Mouse (Mus musculus): ENCODE measurements at regions not wholly inside any gene's neighbourhood (a gene's known extent, or its start where the extent isn't known, plus 50 kb on each side); places are given as distances from the start of the nearest gene placed in this dataset.

DNA sequence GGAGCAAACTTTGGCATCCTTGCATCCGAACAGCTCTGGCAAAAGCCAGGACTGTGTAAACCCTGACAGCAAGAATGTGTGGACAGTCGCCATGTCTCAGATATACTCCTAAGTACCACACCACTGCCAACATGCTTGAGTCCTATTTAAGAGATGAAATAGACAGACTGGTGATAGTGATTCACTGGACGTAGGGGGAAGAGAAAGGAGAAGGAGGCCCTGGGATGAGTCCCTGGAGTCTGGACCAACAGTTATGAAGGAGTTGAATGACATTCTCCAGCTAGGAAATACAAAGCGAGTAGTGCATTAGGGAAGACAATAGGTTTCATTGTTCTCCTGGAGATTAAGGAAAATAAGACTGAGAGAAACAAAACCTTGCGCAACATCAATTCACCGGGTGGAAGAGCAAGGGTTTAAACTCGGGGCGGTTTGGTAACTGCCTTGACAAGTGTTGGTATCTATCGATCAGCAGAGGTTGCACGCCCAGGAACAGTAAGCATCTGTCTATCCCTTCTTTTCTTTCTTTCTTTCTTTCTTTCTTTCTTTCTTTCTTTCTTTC, 54.3 kb upstream of the Nrbf2 start:
- DNase-seq = no peak

DNA sequence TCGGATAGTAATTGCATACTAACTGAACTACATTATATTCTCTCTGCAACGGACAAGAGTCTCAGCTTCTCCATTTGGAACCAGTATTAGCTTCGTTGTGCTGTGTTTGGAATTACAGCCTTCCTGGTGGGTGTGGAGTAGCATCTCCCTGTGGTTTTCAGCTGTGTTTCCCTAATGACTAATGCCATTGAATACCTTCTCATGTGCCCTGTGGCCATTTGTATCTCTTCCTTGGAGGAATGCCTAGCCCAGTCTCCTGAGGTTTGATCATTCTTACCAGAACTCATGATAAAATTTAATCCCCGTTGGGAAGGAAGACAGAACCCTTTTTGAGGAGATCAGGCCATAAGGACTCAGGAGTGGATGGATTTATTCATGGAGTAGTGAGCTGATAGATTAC, 59.6 kb upstream of the Nrbf2 start:
- DNase-seq = no peak

DNA sequence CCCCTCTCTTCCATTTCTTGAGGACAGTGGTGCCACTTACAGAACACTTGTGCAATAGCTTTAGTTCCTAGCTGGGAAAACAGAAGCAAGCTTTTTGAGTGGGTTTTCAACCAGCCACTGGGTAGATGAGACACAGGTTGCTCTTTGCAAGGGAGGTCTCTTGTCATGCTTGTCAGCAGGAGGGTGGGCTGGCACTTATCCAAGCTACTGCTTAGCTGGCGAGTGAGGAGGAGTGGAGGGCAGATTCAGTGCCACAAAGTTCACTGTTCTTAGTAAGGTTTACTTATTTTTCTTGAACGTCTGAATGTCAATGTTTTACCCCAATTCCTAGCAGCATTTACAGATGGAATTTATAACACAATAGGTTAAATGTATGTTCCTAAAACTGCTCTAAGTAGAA, 65.9 kb upstream of the Nrbf2 start:
- no peak for DNase-seq

DNA sequence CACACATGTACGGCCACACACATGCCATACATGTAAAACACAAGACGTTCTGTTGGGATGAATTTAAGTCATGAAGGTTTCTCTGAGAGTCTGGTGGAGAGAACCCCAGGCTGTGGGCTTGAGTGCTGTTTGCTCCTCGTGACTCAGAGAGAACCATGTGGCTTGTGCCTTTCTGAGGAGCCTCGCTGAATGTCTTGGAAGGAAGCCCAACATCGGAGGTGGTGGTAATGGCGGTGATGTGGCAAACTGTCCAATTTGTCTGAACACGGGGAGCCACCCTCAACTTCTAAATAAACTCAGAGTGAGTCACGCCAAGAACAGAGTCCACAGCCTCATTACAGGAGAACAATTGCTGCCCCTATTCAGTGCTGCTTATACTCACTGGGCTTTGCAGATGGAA, 75.7 kb upstream of the Nrbf2 start:
- DNase-seq = no peak

DNA sequence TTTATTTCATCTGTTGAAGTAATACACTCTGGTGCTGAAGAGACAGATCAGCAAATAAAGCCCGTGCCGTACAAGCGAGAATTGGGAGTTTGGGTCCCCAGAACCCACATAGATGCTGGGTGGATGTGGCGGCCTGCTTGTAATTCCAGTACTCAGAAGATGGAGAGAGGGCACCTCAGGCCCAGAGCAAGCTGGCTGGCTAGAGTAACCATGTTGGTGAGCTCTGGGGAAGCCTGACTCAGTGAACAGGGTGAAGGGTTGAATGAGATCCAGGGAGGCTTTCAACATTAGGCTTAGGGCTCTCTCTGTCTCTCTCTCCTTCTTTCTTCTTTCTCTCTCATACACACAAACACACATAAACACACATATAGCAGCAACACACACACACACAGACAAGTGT, 76.2 kb upstream of the Nrbf2 start:
- no peak for DNase-seq

DNA sequence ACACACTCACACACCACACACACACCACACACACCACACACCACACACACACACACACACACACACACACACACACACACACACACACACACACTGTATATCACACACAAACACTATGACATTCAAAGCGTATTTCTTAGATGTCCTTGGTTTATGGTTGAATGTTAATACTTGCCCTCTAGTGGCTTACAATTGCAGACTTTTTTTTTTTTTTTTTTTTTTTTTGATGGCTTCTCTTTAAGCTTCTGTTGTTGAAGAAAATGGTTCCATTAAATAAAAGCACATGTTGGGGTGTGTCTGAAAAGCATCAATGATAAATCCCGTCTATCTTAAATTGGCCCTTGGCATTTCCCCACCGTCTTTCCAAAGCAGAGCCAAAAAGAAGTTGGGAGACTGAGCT, 79.5 kb upstream of the Nrbf2 start:
- DNase-seq = no peak

DNA sequence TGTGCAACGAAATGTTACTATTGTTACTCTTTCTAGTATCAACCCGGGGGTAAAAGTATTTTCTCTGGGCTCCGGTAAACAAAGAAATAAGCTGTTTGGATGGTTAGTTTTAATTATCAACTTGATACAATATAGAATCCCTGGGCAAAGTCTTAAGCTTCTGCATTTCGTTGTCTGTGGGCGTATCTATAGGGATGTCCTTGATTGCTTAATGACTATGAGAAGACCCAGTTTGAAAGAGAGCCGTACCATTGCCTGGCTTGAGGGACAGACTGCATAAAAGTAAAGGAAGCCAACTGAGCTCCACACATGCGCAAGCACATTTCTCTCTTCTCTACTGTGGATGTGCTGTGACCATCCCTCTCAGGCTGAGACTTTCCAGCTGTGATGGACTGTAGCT, 80.1 kb upstream of the Nrbf2 start:
- no peak for DNase-seq

DNA sequence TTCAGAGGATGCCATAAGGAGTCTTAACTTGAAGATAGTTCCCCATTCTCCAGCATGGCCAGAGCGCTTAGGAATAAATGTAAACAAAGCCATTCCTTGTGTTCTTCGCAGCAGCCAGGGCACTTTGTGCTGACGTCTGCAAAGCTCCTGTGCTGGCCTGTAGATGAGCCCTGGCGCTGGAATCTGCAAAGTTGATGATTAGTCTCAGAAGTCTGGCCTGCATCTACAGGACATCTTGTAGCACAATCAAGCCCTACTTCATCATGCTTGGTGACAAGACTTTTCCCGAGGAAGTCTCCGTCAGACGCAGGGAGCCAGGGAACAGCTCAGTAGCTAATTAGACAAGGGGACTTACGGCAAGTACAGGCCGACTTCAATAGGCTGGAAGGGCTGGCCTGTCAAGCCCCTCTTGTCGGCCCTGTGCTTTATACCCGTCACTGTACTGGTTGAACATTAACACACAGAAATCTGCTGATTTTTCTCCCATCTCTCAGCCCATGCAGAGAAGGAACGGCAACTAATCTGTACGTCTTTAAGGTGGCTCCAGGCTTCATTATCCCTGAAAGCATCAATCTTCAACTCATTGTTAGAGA, 87.6 kb upstream of the Nrbf2 start:
- DNase-seq = no peak

DNA sequence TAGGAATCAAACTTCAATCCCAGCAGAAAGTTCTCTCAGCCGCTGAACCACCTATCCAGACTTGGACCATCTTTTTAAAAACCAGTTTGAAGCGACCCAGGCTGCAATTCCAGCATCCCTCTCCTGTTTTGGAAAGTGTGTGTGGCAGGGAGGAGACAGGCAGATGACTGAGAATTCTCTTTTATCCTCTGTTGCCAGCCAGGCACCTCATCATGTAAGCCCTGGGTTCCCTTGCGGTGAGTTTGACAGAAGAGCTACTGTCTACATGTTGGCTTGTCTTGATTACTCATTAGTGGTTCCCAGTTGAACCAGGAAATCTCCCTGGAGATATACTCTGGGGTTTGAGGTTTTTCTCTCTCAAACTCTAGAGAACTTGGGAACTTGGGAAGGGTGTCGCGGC, 91.5 kb upstream of the Nrbf2 start:
- DNase-seq = no peak

DNA sequence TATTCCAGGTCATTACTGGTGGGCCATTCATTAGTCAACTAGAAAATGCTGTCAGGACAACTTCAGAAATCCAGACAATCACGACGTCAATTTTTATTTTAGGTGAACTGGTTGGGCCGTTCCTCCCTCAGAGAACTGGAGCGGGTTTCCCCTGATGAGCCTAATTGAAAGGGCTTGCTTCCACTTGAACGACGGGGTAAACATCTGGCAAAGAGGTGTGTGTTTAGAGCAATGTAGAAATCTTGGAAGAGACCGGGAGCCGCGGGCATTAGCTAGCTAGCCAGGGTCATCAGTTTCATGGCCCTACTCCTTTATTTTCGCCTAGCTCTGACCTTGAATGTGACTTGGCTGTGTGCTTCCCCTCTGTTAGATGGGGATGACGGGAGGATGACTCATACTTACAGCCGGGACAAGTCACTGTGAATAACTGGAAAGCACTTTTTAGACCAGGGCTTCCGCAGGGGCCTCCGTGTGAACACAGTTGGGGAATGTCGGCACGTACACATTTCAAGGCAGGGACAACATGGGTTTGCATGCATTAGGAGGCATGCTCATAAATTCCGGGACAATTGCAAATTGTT, 92.6 kb upstream of the Nrbf2 start:
- DNase-seq = no peak

DNA sequence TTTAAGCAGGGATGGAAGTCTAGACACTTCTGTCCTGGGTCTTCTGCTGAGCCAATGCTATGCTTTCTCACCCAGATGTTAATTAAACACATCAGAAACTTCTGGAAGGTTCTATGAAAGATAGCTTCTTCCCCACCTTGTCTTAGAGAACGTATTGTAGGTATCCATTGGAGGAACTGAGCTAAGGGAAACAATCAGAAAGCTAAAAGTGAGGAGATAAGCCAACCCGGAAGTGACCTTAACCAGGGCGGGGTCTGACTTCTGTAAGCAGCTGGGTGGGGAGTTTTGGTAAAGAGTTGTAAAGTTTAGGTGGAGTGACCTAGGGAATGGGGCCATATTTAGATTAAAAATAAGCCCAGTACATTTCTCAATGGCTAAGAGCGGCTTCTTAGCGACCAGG, 95.1 kb upstream of the Nrbf2 start:
- DNase-seq = no peak

DNA sequence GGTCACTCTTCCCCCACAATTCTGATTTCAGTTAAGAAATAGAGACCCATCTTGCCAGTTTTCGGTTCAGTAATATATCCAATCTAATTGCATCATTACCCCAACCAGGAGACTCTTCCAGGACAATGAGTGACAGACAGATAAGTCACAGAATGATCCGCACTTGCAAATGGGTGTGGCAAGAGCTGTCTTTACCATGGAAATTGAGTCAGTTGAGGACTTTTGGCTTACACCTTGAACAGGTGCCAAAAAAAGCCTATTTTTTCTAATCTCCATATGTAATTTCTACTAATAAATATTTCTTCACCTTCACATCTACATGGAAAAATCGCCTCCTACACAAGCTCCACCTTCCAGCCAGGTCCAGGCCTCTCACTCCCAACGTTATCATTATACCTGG, 98.2 kb upstream of the Nrbf2 start:
- no peak for DNase-seq

DNA sequence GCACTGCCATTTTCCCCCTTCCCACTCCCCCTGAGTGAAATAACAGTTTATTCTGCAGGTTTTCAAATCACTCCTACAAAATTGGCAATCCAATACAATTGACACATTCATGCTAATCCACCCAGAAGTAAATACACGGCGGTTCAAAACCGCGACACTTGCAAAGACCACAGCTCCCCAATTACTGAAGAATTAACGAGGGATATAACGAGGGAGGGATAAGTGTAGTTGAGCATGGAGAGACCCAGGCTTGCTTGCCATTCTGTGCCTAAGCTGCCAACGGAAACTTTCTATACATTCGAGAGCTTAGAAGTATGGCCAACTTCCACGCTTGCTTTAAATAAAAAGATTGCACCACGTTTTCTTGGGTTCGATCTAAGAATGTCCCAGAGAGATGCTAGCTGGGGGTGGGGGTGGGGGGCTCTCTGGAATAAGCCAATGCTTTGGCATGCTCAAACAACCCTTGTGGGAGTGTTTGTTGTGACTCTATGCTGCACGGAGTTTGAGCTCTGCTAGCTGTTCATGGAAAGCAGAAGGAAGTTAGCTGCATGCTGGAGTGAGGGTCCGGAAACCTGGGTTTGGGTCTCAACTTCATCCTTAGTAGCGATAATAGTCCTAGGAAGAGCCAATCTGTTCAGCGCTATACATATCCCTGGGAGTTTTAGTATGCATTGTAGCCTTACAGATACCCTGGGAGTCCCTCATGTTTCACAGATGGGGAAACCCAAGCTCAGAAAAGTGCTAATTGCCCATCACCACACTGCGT, 98.9 kb upstream of the Nrbf2 start:
- DNase-seq = no peak

DNA sequence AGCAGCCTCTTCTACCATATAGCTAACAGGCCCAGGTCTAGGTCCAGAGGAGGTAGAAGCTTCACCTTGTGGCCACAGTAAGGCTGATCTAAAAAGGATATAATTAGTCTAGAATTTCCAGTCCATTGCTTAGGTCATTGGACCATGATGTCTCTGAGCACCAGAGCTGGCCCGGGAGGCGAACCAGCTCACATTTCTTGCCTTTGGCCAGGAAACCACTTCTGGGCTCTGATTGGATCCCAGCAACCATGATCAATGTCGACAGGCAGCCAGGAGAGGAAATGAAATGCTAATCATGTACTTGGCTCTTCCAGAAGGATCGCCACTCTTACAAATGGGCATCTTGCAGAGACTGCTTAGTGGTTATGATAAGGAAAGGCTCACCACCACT, 99.5 kb upstream of the Nrbf2 start:
- no peak for DNase-seq

DNA sequence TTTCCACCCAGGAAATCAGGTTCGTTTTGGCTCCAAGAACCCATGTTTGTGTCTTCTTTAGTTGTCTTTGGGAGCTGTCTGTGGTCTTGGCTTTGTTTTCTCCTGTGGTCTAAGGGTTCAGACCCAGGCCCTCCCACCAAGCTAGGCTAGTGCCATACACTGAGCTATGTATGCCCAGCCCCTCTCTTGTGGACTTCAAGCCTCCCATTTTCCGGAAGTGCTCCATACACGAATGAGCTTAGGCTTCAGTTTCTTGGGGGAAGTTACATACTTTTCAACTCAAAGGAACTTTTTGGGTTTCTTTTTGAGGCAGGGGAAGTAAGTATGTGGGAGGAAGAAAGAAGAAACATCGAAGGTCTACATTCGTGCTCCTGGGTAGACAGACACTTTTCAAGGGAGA, 100.9 kb upstream of the Nrbf2 start:
- DNase-seq = no peak

DNA sequence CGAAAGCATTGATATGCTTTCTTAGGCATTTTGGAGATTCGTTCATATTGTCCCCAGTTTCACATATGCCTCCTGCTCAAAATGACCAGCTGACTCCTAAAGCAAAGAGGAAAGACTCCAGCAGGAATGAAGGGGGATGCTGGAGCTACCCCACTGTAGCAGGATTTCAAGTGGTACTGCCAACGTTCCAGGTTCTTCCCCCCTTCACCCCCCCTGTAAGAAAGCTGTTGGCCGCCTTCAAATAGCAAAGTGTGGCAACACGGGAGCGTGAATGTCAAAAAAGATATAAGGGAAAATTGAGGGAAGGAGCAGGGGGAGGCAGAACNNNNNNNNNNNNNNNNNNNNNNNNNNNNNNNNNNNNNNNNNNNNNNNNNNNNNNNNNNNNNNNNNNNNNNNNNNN, 103.7 kb upstream of the Nrbf2 start:
- no peak for DNase-seq

DNA sequence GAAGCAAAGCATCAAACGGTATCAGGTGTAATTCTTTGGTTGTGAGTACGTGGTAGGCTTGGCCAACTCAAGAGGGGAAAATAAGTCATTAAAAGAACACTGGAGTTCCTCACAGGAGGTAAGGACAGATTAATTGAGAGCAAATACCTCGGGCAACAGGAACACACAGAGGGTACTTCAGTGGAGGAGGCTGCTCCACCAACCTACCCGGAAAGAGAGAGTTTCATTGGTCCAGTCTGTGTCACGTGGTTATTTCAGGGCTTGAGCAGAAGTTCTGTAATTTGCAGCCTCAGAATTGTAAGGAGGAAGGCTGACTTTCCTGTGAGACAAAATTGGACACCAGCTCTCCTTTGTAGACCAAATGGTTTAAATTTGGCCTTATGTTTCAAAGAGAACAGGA, 115.3 kb upstream of the Nrbf2 start:
- DNase-seq = no peak

DNA sequence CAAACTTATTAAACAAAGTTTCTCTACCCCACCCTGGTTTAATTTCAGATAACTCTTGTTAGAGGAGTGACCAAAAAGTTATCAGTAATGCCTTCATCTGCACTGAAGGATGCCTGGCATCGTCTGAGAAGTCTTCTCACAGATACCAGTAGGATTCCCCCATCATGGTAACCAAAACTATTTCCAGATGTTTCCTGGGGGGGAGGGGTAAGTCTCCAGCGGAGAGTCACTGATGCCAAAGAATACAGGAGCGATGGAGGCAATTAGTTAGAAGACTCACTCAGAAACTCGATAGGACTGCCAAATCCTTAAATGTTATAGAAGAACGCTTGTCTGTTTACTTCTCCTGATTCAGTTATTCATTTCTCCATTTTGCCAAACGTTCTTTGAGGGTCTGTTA, 116.3 kb upstream of the Nrbf2 start:
- no peak for DNase-seq

DNA sequence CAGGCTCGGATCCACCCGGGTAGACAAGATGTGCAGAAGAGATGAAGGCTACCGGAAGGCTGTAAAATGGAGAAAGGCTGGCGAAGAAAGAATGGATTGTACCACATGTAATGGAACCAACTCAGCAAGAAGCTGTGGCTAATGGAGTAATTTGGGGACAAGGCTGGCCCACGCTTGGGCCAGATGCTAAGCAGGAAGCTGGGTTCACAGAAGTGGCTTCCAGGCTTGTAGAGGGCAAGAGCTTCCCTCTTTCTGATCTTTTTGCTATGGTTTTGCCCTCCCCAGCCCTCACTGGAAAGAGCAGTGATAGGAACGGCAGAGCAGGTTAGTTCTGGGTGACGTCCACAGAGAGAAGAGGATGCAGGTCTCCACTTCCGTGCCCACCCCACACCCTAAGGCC, 117.7 kb upstream of the Egr2 start:
- DNase-seq = no peak

DNA sequence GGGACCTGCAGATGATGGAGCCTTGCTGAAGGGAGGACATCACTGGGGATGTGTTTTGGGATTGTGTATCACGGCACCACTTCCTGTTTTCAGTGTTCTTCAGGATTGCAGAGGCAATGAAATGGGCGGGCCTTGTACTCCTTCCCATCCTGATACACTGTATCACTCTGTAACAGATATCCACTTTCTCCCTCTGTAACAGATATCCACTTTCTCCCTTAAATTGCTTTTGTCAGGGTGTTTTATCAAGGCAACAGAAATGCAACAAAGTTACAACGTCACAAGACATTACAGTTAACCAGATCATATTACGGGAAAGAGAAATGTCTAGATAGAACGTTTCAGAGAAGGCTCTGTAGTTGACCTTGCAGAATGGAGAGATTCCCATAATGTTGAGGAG, 114.5 kb upstream of the Egr2 start:
- DNase-seq = no peak

DNA sequence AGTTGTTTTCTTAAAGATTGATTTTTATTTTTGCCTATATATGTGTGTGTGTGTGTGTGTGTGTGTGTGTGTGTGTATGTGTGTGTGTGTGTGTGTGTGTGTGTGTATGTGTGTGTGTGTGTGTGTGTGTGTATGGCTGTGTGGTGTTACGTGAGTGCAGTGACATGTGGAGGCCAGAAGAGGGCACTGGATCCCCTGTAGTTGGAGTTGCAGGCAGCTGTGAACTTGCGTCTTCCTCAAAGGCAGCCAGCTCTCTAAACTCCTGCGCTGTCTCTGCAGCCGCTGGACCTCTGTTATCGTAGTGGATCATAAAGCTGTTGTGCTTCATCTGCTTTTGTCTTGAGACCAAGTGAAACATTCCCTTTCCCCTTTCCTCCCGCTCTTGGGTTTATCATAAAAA, 109.9 kb upstream of the Egr2 start:
- DNase-seq = no peak

DNA sequence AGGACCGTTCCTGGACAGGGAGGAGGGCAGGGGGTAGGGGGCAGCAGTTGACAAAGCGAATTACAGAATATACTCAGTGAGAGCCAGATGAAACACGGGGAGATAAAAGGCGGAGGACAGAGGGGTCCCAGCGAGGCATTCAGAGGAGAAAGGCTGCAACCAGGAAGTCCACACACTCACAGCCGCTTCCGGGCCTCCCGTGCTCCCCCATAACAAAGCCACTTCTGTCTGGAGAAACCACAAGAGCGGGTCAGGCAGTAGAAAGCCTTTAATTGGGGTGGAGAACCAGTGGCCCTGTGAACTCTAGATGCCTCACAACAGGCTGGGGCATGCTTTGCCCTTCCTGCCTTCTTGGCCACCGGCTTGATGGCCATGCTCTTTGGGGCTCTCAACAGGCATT, 108.1 kb upstream of the Egr2 start:
- DNase-seq = peak; percentile 15

DNA sequence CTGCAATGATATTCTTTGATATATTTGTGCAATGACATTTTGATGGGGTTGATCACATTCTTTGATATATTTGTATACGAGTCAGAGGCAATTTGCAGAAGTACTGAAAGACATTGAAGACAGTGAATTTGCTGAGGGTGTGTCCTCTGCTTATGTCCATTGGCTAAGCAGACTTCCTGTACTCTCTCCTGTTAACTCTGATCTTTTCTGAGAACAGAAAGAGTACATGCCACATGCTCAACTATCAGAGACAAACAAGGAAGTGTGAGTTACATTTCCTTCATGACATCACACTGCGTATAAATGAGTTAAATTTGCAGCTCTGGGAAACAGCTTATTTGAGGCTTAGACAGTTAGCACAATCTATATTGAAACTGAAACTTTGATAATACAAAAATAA, 104.5 kb upstream of the Egr2 start:
- no peak for DNase-seq

DNA sequence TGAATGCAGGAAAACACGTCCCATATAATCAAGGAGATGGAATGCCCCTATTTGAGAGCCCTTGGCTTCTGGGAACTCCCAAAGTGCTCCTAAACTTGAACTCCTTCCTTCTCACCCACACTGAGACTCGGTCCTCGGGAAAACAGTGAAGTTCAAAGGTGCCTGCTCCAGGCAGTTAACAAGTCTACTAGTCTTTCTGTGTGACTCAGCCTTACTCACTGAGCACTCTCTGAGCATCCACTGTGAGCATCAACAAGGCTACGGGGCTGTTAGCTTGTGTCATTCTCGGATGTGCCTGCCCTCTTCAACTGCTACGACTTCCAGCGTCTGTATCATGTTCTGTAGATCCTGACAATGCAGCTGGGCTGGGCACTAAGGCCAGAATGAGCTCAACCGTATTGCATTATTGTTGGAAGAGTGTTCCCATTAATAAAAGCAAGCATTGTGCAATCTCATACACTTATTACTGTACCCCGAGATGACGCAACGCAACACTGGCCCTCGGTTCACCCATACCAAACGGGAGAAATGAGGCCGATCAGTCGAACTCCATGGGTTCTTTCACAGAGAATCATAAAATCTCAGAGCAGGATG, 96.1 kb upstream of the Egr2 start:
- no peak for DNase-seq
